Mouse (Mus musculus): ENCODE data around the gene Slc5a11. TPM values are rescaled to one million over a fixed set of nuclear protein-coding genes. Genes with fewer than 3 reads are reported as not detected.

Slc5a11 gene
- polyA plus RNA-seq, 1 experiment from 2014 or later = 0.27 TPM

- TF ChIP-seq EP300 (IDR thresholded peaks at IDR 0.05; ENCODE audit: low read depth) (no peak), CTCF (IDR thresholded peaks at IDR 0.05; ENCODE audit: low read depth) (no peak)
- Histone ChIP-seq H3K27ac (ENCODE audit: low read depth) (no peak overlapping the region), H3K4me1 (ENCODE audit: insufficient read depth) (peaks cover 6% of the 10 kb centered on the region), H3K4me2 (ENCODE audit: low read depth, low read length) (no peak overlapping the region), H3K27me3 (ENCODE audit: insufficient read depth, low read length) (no peaks in the 10 kb centered on the region), H3K9ac (replicated peaks) (no peak overlapping the region), H3K4me3 (ENCODE audit: low read depth, low read length) (no peak overlapping the region), H3K36me3 (replicated peaks; ENCODE audit: insufficient read depth, low read length) (peaks cover 51% of the 10 kb centered on the region), H3K9me3 (ENCODE audit: low read length) (no peaks in the 10 kb centered on the region)
- DNase-seq (no peak), ATAC-seq (peak; percentile 40; the same call in 1 of the 2 replicates)
- 79% methylated on average over 12 of the region's 12 CpGs for WGBS (ENCODE audit: insufficient replicate concordance)
These were observed 21.4 kb upstream of the Slc5a11 start for GRCm38 (mm10) chr7:123193201-123193600.

DNA sequence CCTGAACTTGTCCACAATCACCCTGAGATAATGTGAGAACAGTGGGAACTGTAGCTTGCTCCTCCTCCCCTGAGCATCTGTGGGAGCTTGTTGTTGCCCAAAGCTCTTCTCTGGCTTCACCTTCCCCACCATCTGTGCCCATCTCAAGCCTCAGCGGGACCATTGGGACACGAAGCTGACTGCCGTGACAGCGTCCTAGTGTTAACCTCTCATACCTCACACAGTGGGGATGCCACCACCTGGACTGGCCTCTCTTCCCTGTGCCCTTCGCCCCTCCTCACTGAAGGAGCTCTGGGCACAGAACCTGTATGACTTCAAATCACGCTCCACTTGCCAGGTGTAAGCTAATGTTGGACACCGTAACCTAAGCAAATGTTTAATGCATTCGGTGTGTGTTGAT is 19.9 kb upstream of the Slc5a11 start:
- H3K27ac ChIP-seq (ENCODE audit: low read depth) = no peak overlapping the region
- DNase-seq = no peak
- H3K4me3 ChIP-seq (ENCODE audit: low read depth, low read length) = no peak overlapping the region
- no peak for ATAC-seq
- peaks cover 37% of the 10 kb centered on the region for H3K36me3 ChIP-seq (replicated peaks; ENCODE audit: insufficient read depth, low read length)
- H3K4me2 ChIP-seq (ENCODE audit: low read depth, low read length) = no peak overlapping the region
- no peak for TF ChIP-seq CTCF (IDR thresholded peaks at IDR 0.05; ENCODE audit: low read depth)
- TF ChIP-seq EP300 (IDR thresholded peaks at IDR 0.05; ENCODE audit: low read depth) = no peak
- H3K9me3 ChIP-seq (ENCODE audit: low read length) = no peaks in the 10 kb centered on the region
- peaks cover 14% of the 10 kb centered on the region for H3K4me1 ChIP-seq (ENCODE audit: insufficient read depth)
- H3K9ac ChIP-seq (replicated peaks) = no peak overlapping the region
- no peaks in the 10 kb centered on the region for H3K27me3 ChIP-seq (ENCODE audit: insufficient read depth, low read length)
- 79% methylated on average over 8 of the region's 8 CpGs for WGBS (ENCODE audit: insufficient replicate concordance)

GRCm38 (mm10) chr7:123196432-123196831 is 18.1 kb upstream of the Slc5a11 start:
- H3K9me3 ChIP-seq (ENCODE audit: low read length) = no peaks in the 10 kb centered on the region
- no peaks in the 10 kb centered on the region for H3K27me3 ChIP-seq (ENCODE audit: insufficient read depth, low read length)
- TF ChIP-seq EP300 (IDR thresholded peaks at IDR 0.05; ENCODE audit: low read depth) (no peak), CTCF (IDR thresholded peaks at IDR 0.05; ENCODE audit: low read depth) (no peak)
- no peak for DNase-seq
- 65% methylated on average over 5 of the region's 5 CpGs for WGBS (ENCODE audit: insufficient replicate concordance)
- H3K9ac ChIP-seq (replicated peaks) = no peak overlapping the region
- no peak overlapping the region for H3K4me2 ChIP-seq (ENCODE audit: low read depth, low read length)
- no peak for ATAC-seq
- H3K27ac ChIP-seq (ENCODE audit: low read depth) = no peak overlapping the region
- H3K4me3 ChIP-seq (ENCODE audit: low read depth, low read length) = no peak overlapping the region
- peaks cover 14% of the 10 kb centered on the region for H3K4me1 ChIP-seq (ENCODE audit: insufficient read depth)
- H3K36me3 ChIP-seq (replicated peaks; ENCODE audit: insufficient read depth, low read length) = peaks cover 25% of the 10 kb centered on the region

DNA sequence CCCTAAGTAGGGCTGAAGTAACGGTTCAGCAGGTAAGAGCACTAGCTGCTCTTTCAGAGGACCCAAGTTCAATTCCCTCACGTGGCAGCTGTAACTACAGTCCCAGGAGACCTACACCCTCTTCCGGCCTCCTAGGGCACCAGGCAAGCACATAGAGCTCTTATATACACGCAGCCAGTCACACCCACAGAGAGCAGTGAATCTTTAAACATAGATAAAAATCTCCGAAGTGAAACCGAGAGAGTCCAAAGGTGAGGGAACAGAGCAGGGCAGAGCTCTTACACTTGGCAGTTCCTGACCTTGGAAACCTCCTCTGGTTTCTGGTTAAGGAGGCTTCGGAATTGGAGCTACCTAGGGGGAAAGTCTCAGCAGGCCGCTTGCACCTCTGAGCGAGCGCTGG is 15.9 kb upstream of the Slc5a11 start:
- DNase-seq = no peak
- Histone ChIP-seq H3K9ac (replicated peaks) (no peak overlapping the region), H3K4me2 (ENCODE audit: low read depth, low read length) (no peak overlapping the region), H3K9me3 (ENCODE audit: low read length) (no peaks in the 10 kb centered on the region), H3K4me3 (ENCODE audit: low read depth, low read length) (no peak overlapping the region), H3K4me1 (ENCODE audit: insufficient read depth) (peaks cover 14% of the 10 kb centered on the region), H3K36me3 (replicated peaks; ENCODE audit: insufficient read depth, low read length) (peaks cover 7% of the 10 kb centered on the region), H3K27me3 (ENCODE audit: insufficient read depth, low read length) (no peaks in the 10 kb centered on the region), H3K27ac (ENCODE audit: low read depth) (no peak overlapping the region)
- peak; percentile 56 for ATAC-seq
- no peak for TF ChIP-seq EP300 (IDR thresholded peaks at IDR 0.05; ENCODE audit: low read depth)
- TF ChIP-seq CTCF (IDR thresholded peaks at IDR 0.05; ENCODE audit: low read depth) = no peak
- 58% methylated on average over 10 of the region's 10 CpGs for WGBS (ENCODE audit: insufficient replicate concordance)

GRCm38 (mm10) chr7:123199151-123199550 is 15.4 kb upstream of the Slc5a11 start:
- H3K9me3 ChIP-seq (ENCODE audit: low read length) = no peaks in the 10 kb centered on the region
- H3K9ac ChIP-seq (replicated peaks) = no peak overlapping the region
- no peaks in the 10 kb centered on the region for H3K27me3 ChIP-seq (ENCODE audit: insufficient read depth, low read length)
- peaks cover 7% of the 10 kb centered on the region for H3K36me3 ChIP-seq (replicated peaks; ENCODE audit: insufficient read depth, low read length)
- DNase-seq (no peak), ATAC-seq (no peak)
- peaks cover 14% of the 10 kb centered on the region for H3K4me1 ChIP-seq (ENCODE audit: insufficient read depth)
- H3K4me2 ChIP-seq (ENCODE audit: low read depth, low read length) = no peak overlapping the region
- no peak overlapping the region for H3K4me3 ChIP-seq (ENCODE audit: low read depth, low read length)
- no peak for TF ChIP-seq EP300 (IDR thresholded peaks at IDR 0.05; ENCODE audit: low read depth)
- no peak for TF ChIP-seq CTCF (IDR thresholded peaks at IDR 0.05; ENCODE audit: low read depth)
- no peak overlapping the region for H3K27ac ChIP-seq (ENCODE audit: low read depth)
- 70% methylated on average over 3 of the region's 3 CpGs for WGBS (ENCODE audit: insufficient replicate concordance)

DNA sequence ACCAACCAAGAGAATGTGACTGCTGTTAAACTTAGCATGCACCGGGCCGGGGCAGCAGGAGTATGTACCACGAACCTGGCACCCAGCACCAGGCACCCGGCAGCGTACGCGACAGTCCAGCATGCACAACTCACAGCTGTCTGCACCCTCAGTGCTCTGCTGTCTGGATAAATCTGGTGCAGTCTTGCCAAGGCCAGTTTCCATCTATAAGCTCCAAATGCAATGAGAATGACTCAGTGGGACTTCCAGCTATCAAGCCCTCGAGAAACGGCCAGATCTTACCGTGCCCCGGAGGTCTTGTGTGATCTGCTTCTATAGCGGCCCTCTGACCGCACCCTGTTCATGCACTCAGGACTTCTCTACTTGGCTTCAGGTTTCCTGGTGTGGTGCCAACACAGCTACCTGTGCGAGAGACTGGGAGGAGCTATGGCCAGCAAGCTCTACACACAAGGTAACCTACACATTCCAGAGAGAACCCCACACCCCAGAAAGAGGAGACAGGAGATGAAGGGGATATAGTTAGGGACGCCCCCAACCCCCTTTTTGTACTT is 14.8 kb upstream of the Slc5a11 start:
- 89% methylated on average over 15 of the region's 15 CpGs for WGBS (ENCODE audit: insufficient replicate concordance)
- H3K27ac ChIP-seq (ENCODE audit: low read depth) = no peak overlapping the region
- no peak overlapping the region for H3K9ac ChIP-seq (replicated peaks)
- no peak overlapping the region for H3K4me3 ChIP-seq (ENCODE audit: low read depth, low read length)
- TF ChIP-seq EP300 (IDR thresholded peaks at IDR 0.05; ENCODE audit: low read depth) (no peak), CTCF (IDR thresholded peaks at IDR 0.05; ENCODE audit: low read depth) (no peak)
- H3K4me1 ChIP-seq (ENCODE audit: insufficient read depth) = peaks cover 14% of the 10 kb centered on the region
- H3K36me3 ChIP-seq (replicated peaks; ENCODE audit: insufficient read depth, low read length) = peaks cover 5% of the 10 kb centered on the region
- no peak overlapping the region for H3K4me2 ChIP-seq (ENCODE audit: low read depth, low read length)
- ATAC-seq (no peak), DNase-seq (no peak)
- no peaks in the 10 kb centered on the region for H3K27me3 ChIP-seq (ENCODE audit: insufficient read depth, low read length)
- no peaks in the 10 kb centered on the region for H3K9me3 ChIP-seq (ENCODE audit: low read length)

GRCm38 (mm10) chr7:123200722-123201121 is 13.9 kb upstream of the Slc5a11 start:
- H3K4me1 ChIP-seq (ENCODE audit: insufficient read depth) = peaks cover 14% of the 10 kb centered on the region

More at GRCm38 (mm10) chr7:123200722-123201121, 13.9 kb upstream of the Slc5a11 start:
- no peak overlapping the region for H3K4me3 ChIP-seq (ENCODE audit: low read depth, low read length)
- no peak for DNase-seq
- no peak for ATAC-seq
- H3K36me3 ChIP-seq (replicated peaks; ENCODE audit: insufficient read depth, low read length) = no peaks in the 10 kb centered on the region
- no peaks in the 10 kb centered on the region for H3K9me3 ChIP-seq (ENCODE audit: low read length)
- TF ChIP-seq EP300 (IDR thresholded peaks at IDR 0.05; ENCODE audit: low read depth) (no peak), CTCF (IDR thresholded peaks at IDR 0.05; ENCODE audit: low read depth) (no peak)
- 61% methylated on average over 9 of the region's 9 CpGs for WGBS (ENCODE audit: insufficient replicate concordance)
- no peak overlapping the region for H3K27ac ChIP-seq (ENCODE audit: low read depth)
- H3K9ac ChIP-seq (replicated peaks) = no peak overlapping the region
- no peaks in the 10 kb centered on the region for H3K27me3 ChIP-seq (ENCODE audit: insufficient read depth, low read length)
- no peak overlapping the region for H3K4me2 ChIP-seq (ENCODE audit: low read depth, low read length)
